In the genomic region with DNA sequence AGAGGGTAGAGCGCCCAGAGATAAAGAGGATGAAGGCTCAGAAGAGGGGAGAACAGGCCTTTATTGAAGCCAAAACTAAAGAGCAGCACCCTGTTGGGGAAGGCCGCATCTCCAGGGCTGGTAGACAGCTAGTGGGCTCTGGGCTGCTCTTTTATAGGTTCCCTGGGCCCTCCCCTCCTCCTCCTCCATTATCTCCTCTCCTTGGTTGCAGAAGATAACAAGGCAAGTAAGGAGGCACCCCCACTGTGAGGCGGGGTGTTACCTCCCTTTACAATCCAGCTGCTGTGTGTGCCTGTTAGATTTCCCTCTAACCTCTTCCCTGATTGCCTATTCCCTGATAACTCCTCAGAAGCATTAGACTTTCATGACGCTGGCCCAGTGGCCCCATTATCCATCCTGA, we compare ENCODE assay signal across 12 mouse cellular contexts. TPM values are rescaled to one million over a fixed set of nuclear protein-coding genes. Genes with fewer than 3 reads are reported as not detected.
DNase-seq lines count a peak whose midpoint lies in the region; ATAC-seq and TF ChIP-seq lines count a peak whose summit lies in the region.
"Had no signal": no experiment of that assay in that cellular context is flagged by ENCODE, and none has a peak within 500 bp of the region (broad histone marks: within the 10 kb centered on the region; RNA-seq: fewer than 3 reads in every experiment).

No protein-coding gene starts in this region.

- no peaks in the 10 kb centered on the region for H3K9me3 ChIP-seq in hindbrain, embryonic 12.5 days (replicated peaks)
- no peaks in the 10 kb centered on the region for H3K9me3 ChIP-seq in hindbrain, embryonic 11.5 days (ENCODE audit: control insufficient read depth, low read length)
- no peaks in the 10 kb centered on the region for H3K9me3 ChIP-seq in neural tube, embryonic 15.5 days (replicated peaks)

- H3K4me2 ChIP-seq in hindbrain, embryonic 12.5 days (replicated peaks): no peak overlapping the region
- no peak overlapping the region for H3K4me2 ChIP-seq in hindbrain, embryonic 11.5 days (replicated peaks; ENCODE audit: low read depth, low read length)
- no peak overlapping the region for H3K4me2 ChIP-seq in neural tube, embryonic 15.5 days

- H3K4me3 ChIP-seq in hindbrain, embryonic 12.5 days: no peak overlapping the region
- H3K4me3 ChIP-seq in hindbrain, embryonic 11.5 days (ENCODE audit: low read depth, low read length): no peak overlapping the region
- H3K4me3 ChIP-seq in neural tube, embryonic 15.5 days (replicated peaks): no peak overlapping the region

- H3K36me3 ChIP-seq in hindbrain, embryonic 12.5 days: no peaks in the 10 kb centered on the region
- H3K36me3 ChIP-seq in hindbrain, embryonic 11.5 days (ENCODE audit: control insufficient read depth, insufficient read depth, low read length): no peaks in the 10 kb centered on the region
- no peaks in the 10 kb centered on the region for H3K36me3 ChIP-seq in neural tube, embryonic 15.5 days

- no peak for TF ChIP-seq CTCF in brain, embryonic 14.5 days (IDR thresholded peaks at IDR 0.05; ENCODE audit: borderline replicate concordance, extremely low read depth, insufficient read depth, insufficient read length)

- H3K27me3 ChIP-seq in hindbrain, embryonic 12.5 days: no peaks in the 10 kb centered on the region
- H3K27me3 ChIP-seq in hindbrain, embryonic 11.5 days (ENCODE audit: control insufficient read depth, insufficient read depth, low read length): no peaks in the 10 kb centered on the region
- H3K27me3 ChIP-seq in neural tube, embryonic 15.5 days (replicated peaks): no peaks in the 10 kb centered on the region

- H3K4me1 ChIP-seq in hindbrain, embryonic 12.5 days: peaks cover 34% of the 10 kb centered on the region
- H3K4me1 ChIP-seq in hindbrain, embryonic 11.5 days (replicated peaks; ENCODE audit: control insufficient read depth, insufficient read depth, low read length): no peaks in the 10 kb centered on the region
- peaks cover 15% of the 10 kb centered on the region for H3K4me1 ChIP-seq in neural tube, embryonic 15.5 days

- TF ChIP-seq POLR2A in brain, embryonic 14.5 days (IDR thresholded peaks at IDR 0.05; ENCODE audit: borderline replicate concordance, extremely low read depth, insufficient read depth, insufficient read length, poor library complexity, severe bottlenecking): no peak

- 0 out of 2 replicates have a peak overlapping the region, but pooled peaks have one; percentile 30 for H3K27ac ChIP-seq in hindbrain, embryonic 12.5 days
- H3K27ac ChIP-seq in hindbrain, embryonic 11.5 days (ENCODE audit: low read depth, low read length): no peak overlapping the region
- H3K27ac ChIP-seq in neural tube, embryonic 15.5 days (replicated peaks): peak overlapping the region; percentile 13; the same call in 1 of the 2 replicates

- intact Hi-C loops in heart, postnatal 25 days (cut with DNase I): no loop called here

- WGBS in hindbrain, embryonic 12.5 days: 24% methylated on average over 4 of the region's 4 CpGs
- WGBS in hindbrain, embryonic 11.5 days: 28% methylated on average over 4 of the region's 4 CpGs
- WGBS in neural tube, embryonic 15.5 days: 16% methylated on average over 4 of the region's 4 CpGs

- no peak for ATAC-seq in hindbrain, embryonic 12.5 days (ENCODE audit: low FRiP score)
- no peak for ATAC-seq in hindbrain, embryonic 11.5 days (ENCODE audit: low FRiP score)
- no peak for ATAC-seq in neural tube, embryonic 15.5 days (ENCODE audit: low FRiP score)
- ATAC-seq in megakaryocyte, adult 5-6 weeks (ENCODE audit: poor library complexity, severe bottlenecking): no peak
- ATAC-seq: inflammation-experienced regulatory T-cells, adult 6 months had no signal

- no peak overlapping the region for H3K9ac ChIP-seq in hindbrain, embryonic 12.5 days
- H3K9ac ChIP-seq in hindbrain, embryonic 11.5 days (ENCODE audit: low read depth, low read length): no peak overlapping the region
- H3K9ac ChIP-seq in neural tube, embryonic 15.5 days (replicated peaks): no peak overlapping the region

- DNase-seq in hindbrain, embryonic 11.5 days (ENCODE audit: low spot score): no peak
- peak; percentile 71 for DNase-seq in brain, embryonic 14.5 days (ENCODE audit: low read depth)
- peak; percentile 86 for DNase-seq in liver
- no peak for DNase-seq in heart, postnatal 25 days (ENCODE audit: low spot score)
- DNase-seq: cerebellum, adult 2 months; retina, postnatal 1 day had no signal

RNA-seq across cellular contexts. Expression of a gene that starts 51.2 kb away (rescaled TPM):
- polyA plus RNA-seq in hindbrain, embryonic 12.5 days (2016; fragmentation: Nextera tagmentation; extraction: Ambion mirVana): 189 and 191 TPM in 2 replicates
- 139 and 152 TPM in 2 replicates for polyA plus RNA-seq in hindbrain, embryonic 11.5 days (2014; fragmentation: Nextera tagmentation; extraction: Ambion mirVana)
- 223 and 383 TPM in 2 replicates for polyA plus RNA-seq in brain, embryonic 14.5 days (2012; rRNA removed)
- 296 and 363 TPM in 2 replicates for polyA plus RNA-seq in neural tube, embryonic 15.5 days (2015; fragmentation: Nextera tagmentation; extraction: Ambion mirVana)
- 101 and 108 TPM in 2 replicates for total RNA-seq in megakaryocyte, adult 5-6 weeks (2015)
- total RNA-seq in megakaryocyte, adult 5-6 weeks (2017): 66.1 and 67.4 TPM in 2 replicates
- 10 to 100 TPM in 1 of 2 experiments, 1 to 10 TPM in 1; 9.3 to 10.3 TPM for total RNA-seq in heart, postnatal 25 days (2021)

RNA-seq across cellular contexts. Expression of a gene that starts 56.9 kb away (rescaled TPM):
- 0.46 and 0.66 TPM in 2 replicates for polyA plus RNA-seq in hindbrain, embryonic 12.5 days (2016; fragmentation: Nextera tagmentation; extraction: Ambion mirVana)
- not detected in 2 replicates for polyA plus RNA-seq in hindbrain, embryonic 11.5 days (2014; fragmentation: Nextera tagmentation; extraction: Ambion mirVana)
- 0.14 and 0.24 TPM in 2 replicates for polyA plus RNA-seq in brain, embryonic 14.5 days (2012; rRNA removed)
- 0.52 TPM in 1 of 2 replicates, not detected in the other for polyA plus RNA-seq in neural tube, embryonic 15.5 days (2015; fragmentation: Nextera tagmentation; extraction: Ambion mirVana)
- total RNA-seq in megakaryocyte, adult 5-6 weeks (2015): 121 and 124 TPM in 2 replicates
- total RNA-seq in megakaryocyte, adult 5-6 weeks (2017): 79.0 and 92.1 TPM in 2 replicates
- total RNA-seq in heart, postnatal 25 days (2021): not detected
- total RNA-seq: layer of hippocampus, postnatal 10 days had no signal
- polyA plus RNA-seq: cerebellum, adult 2 months; gonadal fat pad, adult 2 months; inflammation-experienced regulatory T-cells, adult 6 months had no signal

Comparison
In these comparisons a context has a peak if more than half of its experiments do, and no peak if none do; other contexts are left out.
1. DNase-seq: peak in brain, embryonic 14.5 days (single experiment) and liver (single experiment); none in hindbrain, embryonic 11.5 days (single experiment) and heart, postnatal 25 days (single experiment).